Mouse (Mus musculus) midbrain, embryonic 12.5 days (tissue): ENCODE results near the gene Gramd1b. TPM values are rescaled to one million over a fixed set of nuclear protein-coding genes. Genes with fewer than 3 reads are reported as not detected.

ENCODE experiments used
- ATAC-seq: fragments of 200-750 bp; cut with Nextera tagmentation; 2 replicates; pipeline ENCODE4 v1.8.0; 2017; ENCODE audit warnings: low read depth, moderate TSS enrichment, moderate library complexity; ENCODE audit not compliant: low FRiP score
- H3K27ac ChIP-seq: fragments of 300-500 bp; sonication (generic); replicated peaks from 2 replicates; pipeline ENCODE4 v1.5.1; 2016; ENCODE audit warnings: mild to moderate bottlenecking
- H3K27me3 ChIP-seq: fragments of 300-500 bp; sonication (generic); 2 replicates; pipeline ENCODE4 v1.6.1; 2016; ENCODE audit warnings: mild to moderate bottlenecking
- H3K36me3 ChIP-seq: fragments of 300-500 bp; sonication (generic); 2 replicates; pipeline ENCODE4 v1.6.1; 2016
- H3K4me1 ChIP-seq: fragments of 300-500 bp; sonication (generic); 2 replicates; pipeline ENCODE4 v1.6.1; 2016
- H3K4me2 ChIP-seq: fragments of 300-500 bp; sonication (generic); replicated peaks from 2 replicates; pipeline ENCODE4 v1.6.1; 2016; ENCODE audit warnings: mild to moderate bottlenecking, moderate library complexity
- H3K4me3 ChIP-seq: fragments of 300-500 bp; sonication (generic); 2 replicates; pipeline ENCODE4 v1.5.1; 2016; ENCODE audit warnings: mild to moderate bottlenecking
- H3K9ac ChIP-seq: fragments of 300-500 bp; sonication (generic); replicated peaks from 2 replicates; pipeline ENCODE4 v1.6.1; 2016; ENCODE audit warnings: mild to moderate bottlenecking, moderate library complexity
- H3K9me3 ChIP-seq: fragments of 300-500 bp; sonication (generic); 2 replicates; pipeline ENCODE4 v1.6.1; 2016; ENCODE audit warnings: mild to moderate bottlenecking
- WGBS: fragments of 180-500 bp; shearing (Covaris S2); methylation state at CpG from one replicate; pipeline ENCODE4 v1.1.7; 2016; 5-methylcytosine and 5-hydroxymethylcytosine counted together
- polyA plus RNA-seq: library from polyadenylated mRNA; unstranded; fragments of >200 nt; fragmentation: Nextera tagmentation; extraction: Ambion mirVana; gene quantifications from 2 replicates; pipeline ENCODE4 v1.2.1, GENCODE M21; 2016

Gene Gramd1b
- polyA plus RNA-seq, 1 experiment from 2014 or later: 5.4 TPM

DNA sequence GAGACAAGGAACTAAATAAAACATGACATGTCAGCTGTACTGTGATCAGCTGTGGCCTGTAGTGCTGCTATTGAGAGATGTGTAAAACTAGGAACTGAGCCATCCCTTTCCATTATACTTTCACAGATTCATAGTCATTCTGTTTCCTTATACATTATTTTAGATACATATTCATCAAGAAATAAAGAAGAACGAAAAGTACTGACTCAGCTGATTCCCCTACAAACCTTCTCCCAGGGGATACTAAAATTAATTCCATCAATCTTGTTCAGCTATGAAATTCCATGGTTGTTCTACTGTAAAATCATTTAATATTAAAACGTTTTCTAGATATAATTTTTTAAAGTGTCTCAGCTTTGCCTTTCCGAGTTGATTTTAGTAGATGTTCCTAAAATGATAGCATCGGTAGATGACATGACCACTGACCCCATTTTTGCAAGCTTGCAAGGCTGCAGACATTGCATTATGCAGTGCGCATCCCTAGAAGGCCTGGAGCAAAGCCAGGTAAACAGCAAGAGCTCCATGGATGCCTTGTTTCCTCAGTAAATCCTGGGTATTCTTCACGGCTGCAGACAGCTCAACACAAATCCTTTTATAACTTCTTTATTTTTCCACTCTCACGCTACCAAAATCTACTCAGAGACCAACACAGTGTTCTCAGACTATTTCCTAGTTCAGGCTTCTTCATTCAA lies 285.1 kb downstream of the Gramd1b start:
- Histone ChIP-seq H3K9me3 (no peaks in the 10 kb centered on the region), H3K9ac (no peak overlapping the region), H3K4me1 (peaks cover 8% of the 10 kb centered on the region), H3K36me3 (no peaks in the 10 kb centered on the region), H3K27me3 (no peaks in the 10 kb centered on the region), H3K4me3 (no peak overlapping the region), H3K27ac (no peak overlapping the region), H3K4me2 (no peak overlapping the region)
- 82% methylated on average over 7 of the region's 7 CpGs for WGBS
- no peak for ATAC-seq

DNA sequence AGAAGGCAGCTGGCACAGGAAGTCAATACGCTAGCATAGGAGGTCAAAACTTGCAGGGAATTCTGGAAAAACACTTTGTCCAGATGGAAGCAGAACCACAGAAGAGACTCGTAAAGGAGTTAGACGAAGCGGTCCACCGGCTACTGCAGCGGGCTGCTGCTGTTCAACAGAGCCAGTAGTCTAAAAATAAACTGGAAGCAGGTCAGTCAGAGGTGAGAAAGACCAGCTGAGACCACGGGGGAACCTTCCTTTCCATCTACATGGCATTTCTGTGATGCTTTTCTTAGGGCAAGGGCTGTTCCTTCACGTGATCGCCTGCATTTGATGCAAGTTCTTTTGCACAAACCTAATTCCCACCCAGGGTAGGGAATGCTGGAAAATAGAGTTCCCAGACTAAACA lies 285.7 kb downstream of the Gramd1b start:
- Histone ChIP-seq H3K4me2 (no peak overlapping the region), H3K9ac (no peak overlapping the region), H3K36me3 (no peaks in the 10 kb centered on the region), H3K9me3 (no peaks in the 10 kb centered on the region), H3K4me1 (peaks cover 13% of the 10 kb centered on the region), H3K27me3 (no peaks in the 10 kb centered on the region; the same call in 1 of the 2 replicates), H3K4me3 (no peak overlapping the region), H3K27ac (no peak overlapping the region)
- 84% methylated on average over 9 of the region's 9 CpGs for WGBS
- no peak for ATAC-seq

Other genes with a start within 250 kb of the Gramd1b start
- not detected in 2 replicates for gene Gm21915, start 139.2 kb upstream of the Gramd1b start, polyA plus RNA-seq
- gene Clmp, start 154.6 kb upstream of the Gramd1b start, polyA plus RNA-seq: 40.8 and 47.4 TPM in 2 replicates